In the genomic region with DNA sequence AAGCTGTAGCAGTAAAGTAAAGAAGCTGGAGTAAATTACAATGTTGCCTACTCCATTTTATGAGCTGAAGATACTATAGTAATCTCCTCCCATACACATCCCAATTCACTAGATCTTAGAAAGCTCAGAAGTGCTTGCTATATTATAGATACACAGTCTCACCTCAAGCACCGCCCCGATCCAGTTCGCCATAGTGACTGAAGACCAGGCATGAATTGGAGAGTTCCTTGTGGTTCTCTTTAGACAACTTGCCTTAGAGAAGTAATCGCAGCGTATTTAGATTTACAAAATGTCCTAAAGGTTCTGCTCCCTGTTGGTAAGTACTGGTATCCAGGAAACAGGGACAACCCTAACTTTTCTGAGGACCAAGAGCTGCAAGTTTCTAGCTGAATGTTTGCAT, we compare ENCODE assay signal across 8 mouse cellular contexts. TPM values are rescaled to one million over a fixed set of nuclear protein-coding genes. Genes with fewer than 3 reads are reported as not detected.
DNase-seq lines count a peak whose midpoint lies in the region; ATAC-seq and TF ChIP-seq lines count a peak whose summit lies in the region.

No protein-coding gene starts in this region.

- H3K4me1 ChIP-seq in heart, embryonic 15.5 days (replicated peaks), result peaks cover 23% of the 10 kb centered on the region
- H3K4me1 ChIP-seq in forebrain, embryonic 15.5 days, result peaks cover 29% of the 10 kb centered on the region
- peaks cover 21% of the 10 kb centered on the region for H3K4me1 ChIP-seq in liver, postnatal 0 days (ENCODE audit: insufficient read depth)

- DNase-seq in heart, adult 18-20 months, result no peak
- peak; percentile 70 for DNase-seq in MEL-GATA-1-ER (ENCODE audit: extremely low read depth, low read depth)
- no peak for DNase-seq in liver, postnatal 0 days
- DNase-seq in frontal cortex, adult 2 months (ENCODE audit: extremely low spot score in 1 of 2, low spot score in 1 of 2), result no peak
- DNase-seq in adipocyte (ENCODE audit: low spot score), result no peak

- H3K36me3 ChIP-seq in heart, embryonic 15.5 days, result no peaks in the 10 kb centered on the region
- H3K36me3 ChIP-seq in forebrain, embryonic 15.5 days, result no peaks in the 10 kb centered on the region
- no peaks in the 10 kb centered on the region for H3K36me3 ChIP-seq in liver, postnatal 0 days (replicated peaks; ENCODE audit: insufficient read depth, low read length)

- no peaks in the 10 kb centered on the region for H3K27me3 ChIP-seq in heart, embryonic 15.5 days
- H3K27me3 ChIP-seq in forebrain, embryonic 15.5 days, result no peaks in the 10 kb centered on the region
- H3K27me3 ChIP-seq in liver, postnatal 0 days (ENCODE audit: insufficient read depth, low read length), result no peaks in the 10 kb centered on the region

- H3K9me3 ChIP-seq in heart, embryonic 15.5 days (replicated peaks), result no peaks in the 10 kb centered on the region
- H3K9me3 ChIP-seq in forebrain, embryonic 15.5 days, result no peaks in the 10 kb centered on the region
- no peaks in the 10 kb centered on the region for H3K9me3 ChIP-seq in liver, postnatal 0 days (ENCODE audit: low read length)

- ATAC-seq in heart, embryonic 15.5 days (replicated peaks; ENCODE audit: insufficient number of reproducible peaks, insufficient read depth, low FRiP score, low read depth), result no peak
- no peak for ATAC-seq in forebrain, embryonic 15.5 days (replicated peaks)
- no peak for ATAC-seq in liver, postnatal 0 days
- ATAC-seq in monocyte, adult 5-6 weeks (replicated peaks; ENCODE audit: insufficient number of reproducible peaks, low FRiP score, low TSS enrichment, poor library complexity, severe bottlenecking), result no peak

- H3K4me3 ChIP-seq in heart, embryonic 15.5 days, result peak overlapping the region; percentile 99
- peak overlapping the region; percentile 73; the same call in 1 of the 2 replicates for H3K4me3 ChIP-seq in forebrain, embryonic 15.5 days
- peak overlapping the region; percentile 96 for H3K4me3 ChIP-seq in liver, postnatal 0 days (ENCODE audit: low read depth, low read length)

- TF ChIP-seq CTCF in liver, postnatal 0 days (IDR thresholded peaks at IDR 0.05; ENCODE audit: low read depth), result no peak

- H3K27ac ChIP-seq in heart, embryonic 15.5 days, result peak overlapping the region; percentile 82
- no peak overlapping the region for H3K27ac ChIP-seq in forebrain, embryonic 15.5 days (replicated peaks)
- peak overlapping the region; percentile 100 for H3K27ac ChIP-seq in liver, postnatal 0 days (ENCODE audit: low read depth)

- H3K9ac ChIP-seq in heart, embryonic 15.5 days, result no peak overlapping the region
- H3K9ac ChIP-seq in forebrain, embryonic 15.5 days (replicated peaks), result no peak overlapping the region
- H3K9ac ChIP-seq in liver, postnatal 0 days (replicated peaks), result peak overlapping the region; percentile 71

- peak overlapping the region; percentile 79 for H3K4me2 ChIP-seq in heart, embryonic 15.5 days
- peak overlapping the region; percentile 62 for H3K4me2 ChIP-seq in forebrain, embryonic 15.5 days (replicated peaks)
- peak overlapping the region; percentile 97 for H3K4me2 ChIP-seq in liver, postnatal 0 days (ENCODE audit: low read depth, low read length)

- 94% methylated on average over 5 of the region's 5 CpGs for WGBS in heart, embryonic 15.5 days
- WGBS in forebrain, embryonic 15.5 days, result 92% methylated on average over 5 of the region's 5 CpGs
- 69% methylated on average over 5 of the region's 5 CpGs for WGBS in liver, postnatal 0 days (ENCODE audit: insufficient replicate concordance)

- no peak for TF ChIP-seq EP300 in liver, postnatal 0 days (IDR thresholded peaks at IDR 0.05; ENCODE audit: low read depth)

RNA-seq across cellular contexts. Expression of a gene that starts 1.8 kb away (rescaled TPM):
- polyA plus RNA-seq in heart, embryonic 15.5 days (2015; fragmentation: Nextera tagmentation; extraction: Ambion mirVana), result 5.7 and 6.4 TPM in 2 replicates
- total RNA-seq in heart, adult 18-20 months (2021), result 1 to 10 TPM; 9.5 to 9.8 TPM
- 24.6 and 24.9 TPM in 2 replicates for polyA plus RNA-seq in forebrain, embryonic 15.5 days (2015; fragmentation: Nextera tagmentation; extraction: Ambion mirVana)
- polyA plus RNA-seq in liver, postnatal 0 days (2015; fragmentation: Nextera tagmentation; extraction: Ambion mirVana), result 2.5 and 3.0 TPM in 2 replicates
- 12.5 and 13.0 TPM in 2 replicates for polyA plus RNA-seq in frontal cortex, adult 2 months (2012; rRNA removed)
- 18.1 to 48.4 TPM (median 24.7 TPM) in 3 replicates for total RNA-seq in monocyte, adult 5-6 weeks (2017)
